Mouse (Mus musculus) myocyte (in vitro differentiated cells): ENCODE data around the gene Jkamp.

ENCODE experiments used
- POLR2A ChIP-seq: IDR thresholded peaks from one replicate; pipeline ENCODE4 v1.6.1; 2011; ENCODE audit warnings: low read depth, mild to moderate bottlenecking, control low read depth, moderate library complexity; ENCODE audit not compliant: insufficient read length
- USF1 ChIP-seq: IDR thresholded peaks from one replicate; pipeline ENCODE4 v1.6.1; 2011; ENCODE audit warnings: low read depth, mild to moderate bottlenecking, control low read depth, moderate library complexity

DNA sequence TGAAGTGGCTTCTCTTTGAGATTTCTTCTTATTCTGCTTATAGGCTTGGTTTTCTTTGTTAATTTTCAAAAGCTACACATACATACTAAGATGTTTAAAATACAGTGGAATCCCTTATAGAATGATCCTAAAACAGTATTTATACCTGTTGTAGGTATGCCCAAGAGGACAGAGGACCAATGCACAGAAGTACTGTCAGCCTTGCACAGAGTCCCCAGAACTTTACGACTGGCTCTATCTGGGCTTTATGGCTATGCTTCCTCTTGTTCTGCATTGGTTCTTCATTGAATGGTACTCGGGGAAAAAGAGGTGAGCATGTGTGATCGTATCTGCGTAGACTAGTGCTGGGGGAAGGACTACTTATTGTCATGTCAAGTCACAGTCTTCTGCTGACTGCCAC is 4.4 kb downstream of the Jkamp start:
- no peak for TF ChIP-seq POLR2A
- TF ChIP-seq USF1: no peak
